Mouse (Mus musculus) gastrocnemius, adult 18-20 months (tissue): ENCODE data around the gene Aamp. TPM values are rescaled to one million over a fixed set of nuclear protein-coding genes. Genes with fewer than 3 reads are reported as not detected.

ENCODE experiments used
- DNase-seq: peaks from one replicate; pipeline ENCODE4 v3.0.0; 2021; ENCODE audit warnings: low spot score
- total RNA-seq, 2 experiments: library from RNA; stranded (reverse); gene quantifications; 2 replicates each; pipeline ENCODE4 v1.2.3; 2021

The Aamp gene
- total RNA-seq, 2 experiments from 2014 or later, result 74.4 to 77.1 TPM

- no peak for DNase-seq
These were observed 46.4 kb downstream of the Aamp start for GRCm38 (mm10) chr1:74238136-74238535.

DNA sequence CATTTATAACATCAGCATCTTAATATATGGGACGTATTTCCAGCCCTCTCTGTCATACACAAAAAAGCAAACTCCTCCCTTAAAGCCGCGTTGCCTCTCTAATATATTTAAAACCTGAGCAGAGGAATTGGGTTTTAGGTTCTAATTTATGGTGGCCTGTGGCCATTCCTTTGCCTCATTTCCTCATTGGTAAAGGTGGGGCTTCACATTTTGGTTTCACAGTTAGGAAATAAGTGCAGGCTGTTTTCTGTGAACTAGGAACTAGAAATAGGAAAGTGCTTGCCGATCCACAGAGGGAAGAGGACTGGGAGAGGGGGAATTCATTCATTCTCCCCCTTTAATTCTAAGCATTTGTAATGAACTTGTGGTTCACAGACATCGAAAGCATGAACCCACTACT is 46.9 kb downstream of the Aamp start:
- DNase-seq, result no peak

GRCm38 (mm10) chr1:74236590-74237317 is 47.8 kb downstream of the Aamp start:
- DNase-seq, result peak; percentile 18

- peak; percentile 96 for DNase-seq
These were observed 48.5 kb downstream of the Aamp start, which contains the start of gene Arpc2 for GRCm38 (mm10) chr1:74235938-74236589. Gene Arpc2, plus strand, starts transcription at chr1:74236084.

DNA sequence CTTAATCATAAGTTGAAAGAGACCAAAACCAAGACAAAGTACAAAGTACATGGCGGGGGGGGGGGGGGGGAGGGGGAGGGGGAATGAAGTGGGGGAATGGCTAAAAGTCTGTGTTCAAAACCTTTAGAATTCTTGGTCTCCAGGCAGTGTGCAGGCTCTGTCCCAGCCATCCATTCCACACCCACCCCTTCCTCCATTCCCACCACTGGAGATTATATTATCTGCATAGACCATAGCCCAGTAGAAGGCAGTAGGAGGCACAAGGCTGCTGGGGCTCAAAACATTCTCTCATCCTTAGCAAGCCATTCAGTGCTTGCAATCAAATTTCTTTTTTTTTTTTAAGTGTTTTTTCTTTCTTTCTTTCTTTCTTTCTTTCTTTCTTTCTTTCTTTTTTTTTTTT is 53.5 kb downstream of the Aamp start:
- no peak for DNase-seq

DNA sequence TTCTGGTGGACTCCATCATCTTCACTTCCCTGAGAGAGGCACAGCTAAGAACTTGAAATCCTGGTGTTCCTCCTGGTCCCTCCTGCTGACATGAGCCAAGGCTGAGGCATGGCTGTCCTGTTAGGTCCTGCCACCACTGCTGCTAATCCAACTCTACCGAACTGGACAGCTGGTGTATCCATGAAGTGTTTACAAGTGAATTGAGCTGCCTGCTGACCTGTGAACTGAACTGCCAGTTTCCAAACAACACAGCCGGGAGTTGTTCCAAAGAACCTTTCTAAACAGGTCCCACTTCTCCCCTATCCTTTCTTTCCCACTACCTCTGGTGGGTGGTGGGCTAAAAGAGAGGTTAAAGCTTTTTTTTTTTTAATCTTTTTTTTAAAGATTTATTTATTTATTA is 54.6 kb downstream of the Aamp start:
- no peak for DNase-seq

Other genes starting within 250 kb of the Aamp start
- 100 to 1,000 TPM; 226 to 298 TPM for gene Tns1, start 160.3 kb downstream of the Aamp start, total RNA-seq
- under 1 TPM; 0.09 to 0.11 TPM for gene Rufy4, start 159.2 kb downstream of the Aamp start, total RNA-seq
- gene Cxcr2, start 130.7 kb downstream of the Aamp start, total RNA-seq, result not detected
- not detected for gene Cxcr1, start 90.1 kb downstream of the Aamp start, total RNA-seq
- gene Arpc2, start 48.7 kb downstream of the Aamp start, total RNA-seq, result 10 to 100 TPM; 71.0 to 82.9 TPM
- gene Gpbar1, start 6.2 kb downstream of the Aamp start, total RNA-seq, result not detected
- 10 to 100 TPM; 54.0 to 63.3 TPM for gene Pnkd, start 192 bp upstream of the Aamp start, total RNA-seq
- gene Tmbim1, start 20.9 kb upstream of the Aamp start, total RNA-seq, result 10 to 100 TPM; 29.0 to 42.2 TPM
- under 1 TPM in 1 of 2 experiments, not detected in 1; 0.11 TPM for gene Catip, start 77.4 kb upstream of the Aamp start, total RNA-seq
- gene Slc11a1, start 90.5 kb upstream of the Aamp start, total RNA-seq, result 1 to 10 TPM; 3.6 to 8.1 TPM
- gene Ctdsp1, start 106.8 kb upstream of the Aamp start, total RNA-seq, result 100 to 1,000 TPM; 107 TPM
- under 1 TPM in 1 of 2 experiments, not detected in 1; 0.11 TPM for gene Vil1, start 124.6 kb upstream of the Aamp start, total RNA-seq
- 10 to 100 TPM; 12.1 to 13.1 TPM for gene Cnot9, start 221.3 kb upstream of the Aamp start, total RNA-seq